ENCODE assay signal across 20 mouse cellular contexts in the genomic region with DNA sequence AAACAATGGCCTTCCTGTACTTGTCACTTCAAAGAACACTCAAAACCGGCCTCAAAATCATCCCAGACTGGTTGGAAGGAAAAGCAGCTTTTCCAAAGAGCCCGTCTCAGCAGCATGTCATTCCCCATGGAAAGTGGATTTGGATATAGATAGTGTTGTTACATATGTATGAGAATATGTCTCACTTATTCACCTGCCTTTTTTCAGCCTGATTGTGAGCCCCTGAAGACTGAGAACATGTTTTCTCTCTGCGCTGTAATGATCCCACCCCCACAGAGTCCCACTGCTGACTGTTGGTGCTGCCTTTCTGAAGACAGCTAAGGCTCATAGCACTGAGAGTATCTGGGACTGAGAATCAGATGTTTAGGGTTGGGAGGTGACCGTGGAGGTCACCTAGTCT.
DNase-seq lines count a peak whose midpoint lies in the region; ATAC-seq and TF ChIP-seq lines count a peak whose summit lies in the region.
"Had no signal": no experiment of that assay in that cellular context is flagged by ENCODE, and none has a peak within 500 bp of the region (broad histone marks: within the 10 kb centered on the region; RNA-seq: fewer than 3 reads in every experiment).

No protein-coding gene starts in this region.

- H3K27me3 ChIP-seq in forebrain, embryonic 14.5 days (replicated peaks; ENCODE audit: control insufficient read depth, insufficient read depth, low read length), result no peaks in the 10 kb centered on the region
- no peaks in the 10 kb centered on the region for H3K27me3 ChIP-seq in forebrain, embryonic 10.5 days (ENCODE audit: poor library complexity, severe bottlenecking)
- H3K27me3 ChIP-seq: heart, embryonic 15.5 days; intestine, embryonic 15.5 days had no signal

- H3K36me3 ChIP-seq in forebrain, embryonic 14.5 days (ENCODE audit: control insufficient read depth, insufficient read depth, low read length), result no peaks in the 10 kb centered on the region
- no peaks in the 10 kb centered on the region for H3K36me3 ChIP-seq in forebrain, embryonic 10.5 days (replicated peaks)
- H3K36me3 ChIP-seq: embryonic facial prominence, embryonic 10.5 days; heart, embryonic 15.5 days; intestine, embryonic 15.5 days had no signal

- H3K9me3 ChIP-seq in forebrain, embryonic 14.5 days (replicated peaks; ENCODE audit: control insufficient read depth, low read length), result no peaks in the 10 kb centered on the region
- no peaks in the 10 kb centered on the region for H3K9me3 ChIP-seq in forebrain, embryonic 10.5 days
- H3K9me3 ChIP-seq: embryonic facial prominence, embryonic 10.5 days; heart, embryonic 15.5 days; intestine, embryonic 15.5 days had no signal

- H3K4me3 ChIP-seq in forebrain, embryonic 14.5 days (ENCODE audit: low read depth, low read length), result no peak overlapping the region
- no peak overlapping the region for H3K4me3 ChIP-seq in forebrain, embryonic 10.5 days
- no peak overlapping the region for H3K4me3 ChIP-seq in layer of hippocampus, adult 2 months
- H3K4me3 ChIP-seq: embryonic facial prominence, embryonic 10.5 days; heart, adult 2 months; heart, embryonic 15.5 days; intestine, embryonic 15.5 days had no signal

- H3K27ac ChIP-seq in forebrain, embryonic 14.5 days (ENCODE audit: low read depth, low read length), result no peak overlapping the region
- no peak overlapping the region for H3K27ac ChIP-seq in forebrain, embryonic 10.5 days
- peak overlapping the region; percentile 61 for H3K27ac ChIP-seq in layer of hippocampus, adult 2 months
- H3K27ac ChIP-seq: embryonic facial prominence, embryonic 10.5 days; heart, adult 2 months; heart, embryonic 15.5 days; hindbrain, embryonic 14.5 days; intestine, embryonic 15.5 days had no signal

- peak; percentile 44; the same call in 1 of the 2 replicates for ATAC-seq in forebrain, embryonic 14.5 days
- ATAC-seq: intestine, embryonic 15.5 days had no signal

- no peaks in the 10 kb centered on the region for H3K4me1 ChIP-seq in forebrain, embryonic 14.5 days (ENCODE audit: control insufficient read depth, insufficient read depth, low read length)
- no peaks in the 10 kb centered on the region for H3K4me1 ChIP-seq in forebrain, embryonic 10.5 days
- H3K4me1 ChIP-seq: embryonic facial prominence, embryonic 10.5 days; heart, embryonic 15.5 days; intestine, embryonic 15.5 days had no signal

- H3K4me2 ChIP-seq in forebrain, embryonic 14.5 days (ENCODE audit: low read length), result no peak overlapping the region
- H3K4me2 ChIP-seq: heart, embryonic 11.5 days; heart, embryonic 15.5 days; hindbrain, embryonic 14.5 days; intestine, embryonic 15.5 days had no signal

- no peak overlapping the region for H3K9ac ChIP-seq in forebrain, embryonic 14.5 days (ENCODE audit: low read length)
- H3K9ac ChIP-seq: heart, embryonic 15.5 days; hindbrain, embryonic 14.5 days; intestine, embryonic 15.5 days had no signal

- 82% methylated on average over 4 of the region's 4 CpGs for WGBS in forebrain, embryonic 14.5 days
- 83% methylated on average over 4 of the region's 4 CpGs for WGBS in forebrain, embryonic 10.5 days

- TF ChIP-seq CTCF in layer of hippocampus, adult 2 months (conservative IDR thresholded peaks at IDR 0.05), result no peak

- no peak for DNase-seq in forebrain, embryonic 14.5 days (ENCODE audit: low spot score)
- no peak for DNase-seq in forebrain, embryonic 10.5 days (ENCODE audit: extremely low spot score, low spot score)
- peak in 1 of 2 experiments; percentile 32 for DNase-seq in layer of hippocampus, adult 2 months (ENCODE audit: low spot score in 2 of 2)
- no peak for DNase-seq in layer of hippocampus, adult 8-10 months (ENCODE audit: low spot score in 2 of 2)
- DNase-seq in right cerebral cortex, postnatal 10 days (ENCODE audit: low spot score in 2 of 2), result peak; percentile 26 to 53
- no peak for DNase-seq in right cerebral cortex, postnatal 4 days
- DNase-seq in urinary bladder, postnatal 4 days (ENCODE audit: low spot score in 2 of 2), result no peak
- no peak for DNase-seq in thymus, postnatal 25 days
- DNase-seq: adrenal gland, postnatal 10 days; cerebellum, adult 18-20 months; cerebellum, adult 9-11 months; cerebellum, postnatal 36 days; gastrocnemius, postnatal 14 days; heart, adult 2 months; heart, postnatal 14 days had no signal

Comparison
In these comparisons a context has a peak if more than half of its experiments do, and no peak if none do; other contexts are left out.
1. DNase-seq: peak in right cerebral cortex, postnatal 10 days (2 of 2); none in forebrain, embryonic 14.5 days (single experiment), forebrain, embryonic 10.5 days (single experiment), layer of hippocampus, adult 8-10 months (0 of 2), right cerebral cortex, postnatal 4 days (single experiment), urinary bladder, postnatal 4 days (0 of 2) and thymus, postnatal 25 days (single experiment).